Comparison of ENCODE assay signal across 8 mouse cellular contexts in genomic region chr6:113077569-113078030, GRCm38 (mm10). TPM values are rescaled to one million over a fixed set of nuclear protein-coding genes. Genes with fewer than 3 reads are reported as not detected.
A peak's percentile ranks its signal among the peaks of the same experiment; 100 is the strongest.
DNase-seq lines count a peak whose midpoint lies in the region; ATAC-seq and TF ChIP-seq lines count a peak whose summit lies in the region.

No protein-coding gene starts in this region.

- WGBS in kidney, adult 2 months: under 1% methylated on average over 28 of the region's 28 CpGs
- 0% methylated on average over 25 of the region's 28 CpGs for WGBS in hindbrain, embryonic 11.5 days
- WGBS in midbrain, embryonic 12.5 days: 0% methylated on average over 28 of the region's 28 CpGs

- H3K9me3 ChIP-seq in hindbrain, embryonic 11.5 days (ENCODE audit: control insufficient read depth, low read length): no peaks in the 10 kb centered on the region
- H3K9me3 ChIP-seq in midbrain, embryonic 12.5 days: no peaks in the 10 kb centered on the region

- no peak for TF ChIP-seq POLR2A in kidney, adult 2 months (IDR thresholded peaks at IDR 0.05; ENCODE audit: low read depth, low read length)

- no peak; the same call in 1 of the 2 replicates for ATAC-seq in hindbrain, embryonic 11.5 days (ENCODE audit: low FRiP score)
- ATAC-seq in midbrain, embryonic 12.5 days (ENCODE audit: low FRiP score, low read depth): no peak
- ATAC-seq in activated CD4-positive, CD25-positive, alpha-beta regulatory T cell, adult 4 months: no peak

- H3K9ac ChIP-seq in hindbrain, embryonic 11.5 days (ENCODE audit: low read depth, low read length): peak overlapping the region; percentile 97
- H3K9ac ChIP-seq in midbrain, embryonic 12.5 days (replicated peaks): peak overlapping the region; percentile 98

- no peak for TF ChIP-seq CTCF in kidney, adult 2 months (conservative IDR thresholded peaks at IDR 0.05; ENCODE audit: insufficient read depth, insufficient read length, low read depth, low read length)

- no peaks in the 10 kb centered on the region for H3K27me3 ChIP-seq in kidney, adult 2 months (replicated peaks; ENCODE audit: control insufficient read depth, insufficient read depth, low read length)
- no peaks in the 10 kb centered on the region for H3K27me3 ChIP-seq in hindbrain, embryonic 11.5 days (ENCODE audit: control insufficient read depth, insufficient read depth, low read length)
- H3K27me3 ChIP-seq in midbrain, embryonic 12.5 days: no peaks in the 10 kb centered on the region

- no peaks in the 10 kb centered on the region for H3K36me3 ChIP-seq in kidney, adult 2 months (ENCODE audit: control insufficient read depth, insufficient read depth, low read length)
- H3K36me3 ChIP-seq in hindbrain, embryonic 11.5 days (ENCODE audit: control insufficient read depth, insufficient read depth, low read length): no peaks in the 10 kb centered on the region
- no peaks in the 10 kb centered on the region for H3K36me3 ChIP-seq in midbrain, embryonic 12.5 days

- no peak for DNase-seq in kidney, adult 2 months
- no peak for DNase-seq in kidney, adult 18-20 months
- peak; percentile 42 for DNase-seq in MN1 (ENCODE audit: low spot score)
- no peak for DNase-seq in hindbrain, embryonic 11.5 days (ENCODE audit: low spot score)
- DNase-seq in gastrocnemius, postnatal 4 days (ENCODE audit: low spot score in 2 of 2): no peak
- DNase-seq in urinary bladder, adult 2 months (ENCODE audit: low spot score): no peak

- peak overlapping the region; percentile 99 for H3K4me3 ChIP-seq in kidney, adult 2 months (ENCODE audit: insufficient read depth, low read depth, low read length)
- peak overlapping the region; percentile 85 for H3K4me3 ChIP-seq in hindbrain, embryonic 11.5 days (ENCODE audit: low read depth, low read length)
- H3K4me3 ChIP-seq in midbrain, embryonic 12.5 days: peak overlapping the region; percentile 94

- peaks cover 12% of the 10 kb centered on the region for H3K4me1 ChIP-seq in kidney, adult 2 months (ENCODE audit: control insufficient read depth, insufficient read depth, low read length)
- H3K4me1 ChIP-seq in hindbrain, embryonic 11.5 days (replicated peaks; ENCODE audit: control insufficient read depth, insufficient read depth, low read length): peaks cover 3% of the 10 kb centered on the region; the same call in 1 of the 2 replicates
- peaks cover 40% of the 10 kb centered on the region for H3K4me1 ChIP-seq in midbrain, embryonic 12.5 days

- H3K27ac ChIP-seq in kidney, adult 2 months (ENCODE audit: insufficient read depth, low read depth, low read length): peak overlapping the region; percentile 98
- peak overlapping the region; percentile 100 for H3K27ac ChIP-seq in hindbrain, embryonic 11.5 days (ENCODE audit: low read depth, low read length)
- peak overlapping the region; percentile 100 for H3K27ac ChIP-seq in midbrain, embryonic 12.5 days (replicated peaks)

- peak overlapping the region; percentile 66 for H3K4me2 ChIP-seq in hindbrain, embryonic 11.5 days (replicated peaks; ENCODE audit: low read depth, low read length)
- H3K4me2 ChIP-seq in midbrain, embryonic 12.5 days (replicated peaks): peak overlapping the region; percentile 94

RNA-seq across cellular contexts. Expression of gene Setd5, which starts 0.4 kb away (rescaled TPM):
- 16.8 and 17.9 TPM in 2 replicates for polyA plus RNA-seq in kidney, adult 2 months (2012; rRNA removed)
- 74.7 and 91.1 TPM in 2 replicates for polyA plus RNA-seq in hindbrain, embryonic 11.5 days (2014; fragmentation: Nextera tagmentation; extraction: Ambion mirVana)
- polyA plus RNA-seq in midbrain, embryonic 12.5 days (2016; fragmentation: Nextera tagmentation; extraction: Ambion mirVana): 64.0 and 69.1 TPM in 2 replicates
- 10 to 100 TPM; 31.1 to 33.0 TPM for polyA plus RNA-seq in activated CD4-positive, CD25-positive, alpha-beta regulatory T cell, adult 4 months (2017; shearing (Covaris generic))
- 100 to 1,000 TPM; 106 to 109 TPM for total RNA-seq in gastrocnemius, postnatal 4 days (2021)
- 41.4 and 49.9 TPM in 2 replicates for polyA plus RNA-seq in urinary bladder, adult 2 months (2012; rRNA removed)

RNA-seq across cellular contexts. Expression of gene Thumpd3, which starts 31.6 kb away (rescaled TPM):
- polyA plus RNA-seq in kidney, adult 2 months (2012; rRNA removed): 6.5 and 9.3 TPM in 2 replicates
- 57.4 and 58.0 TPM in 2 replicates for polyA plus RNA-seq in hindbrain, embryonic 11.5 days (2014; fragmentation: Nextera tagmentation; extraction: Ambion mirVana)
- polyA plus RNA-seq in midbrain, embryonic 12.5 days (2016; fragmentation: Nextera tagmentation; extraction: Ambion mirVana): 63.9 and 65.2 TPM in 2 replicates
- 10 to 100 TPM; 88.0 to 94.9 TPM for polyA plus RNA-seq in activated CD4-positive, CD25-positive, alpha-beta regulatory T cell, adult 4 months (2017; shearing (Covaris generic))
- total RNA-seq in gastrocnemius, postnatal 4 days (2021): 10 to 100 TPM; 20.7 to 22.1 TPM
- polyA plus RNA-seq in urinary bladder, adult 2 months (2012; rRNA removed): 25.3 and 27.2 TPM in 2 replicates
